Mouse (Mus musculus) cerebellum, postnatal 36 days (tissue): ENCODE results near the gene Gm47841.

Experiments
- DNase-seq, 2 experiments: peaks; one replicate each; pipeline ENCODE4 v3.0.0; 2021 to 2022; ENCODE audit warnings: mixed read lengths in 2 of 2

The Gm47841 gene

DNA sequence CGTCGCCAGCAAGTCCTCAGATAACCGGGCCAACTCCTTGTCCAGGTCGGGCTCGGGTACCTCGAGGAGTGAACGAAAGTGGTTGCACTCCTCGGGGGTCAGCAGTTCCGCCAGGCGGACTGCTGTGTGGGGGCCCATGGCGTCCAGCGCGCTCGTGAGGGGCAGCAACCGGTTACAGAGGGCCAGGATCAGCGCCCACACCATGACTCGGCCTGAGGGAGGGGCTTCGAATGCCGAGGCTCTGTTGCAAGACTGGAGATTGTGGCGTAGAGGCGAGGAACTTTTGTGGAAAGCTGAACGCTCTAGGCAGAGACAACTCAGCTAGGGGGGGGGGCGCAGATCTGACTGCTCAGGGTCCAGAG, at the start of gene Gm47841:
Gene Gm47841 (minus strand): TSS at position 204 of the 362 bp plus-strand sequence.
- DNase-seq = no peak

GRCm38 (mm10) chr15:101095392-101095791, 48.2 kb upstream of the Gm47841 start:
- no peak for DNase-seq

- no peak for DNase-seq
These were observed 47.8 kb upstream of the Gm47841 start for GRCm38 (mm10) chr15:101094979-101095378.

DNA sequence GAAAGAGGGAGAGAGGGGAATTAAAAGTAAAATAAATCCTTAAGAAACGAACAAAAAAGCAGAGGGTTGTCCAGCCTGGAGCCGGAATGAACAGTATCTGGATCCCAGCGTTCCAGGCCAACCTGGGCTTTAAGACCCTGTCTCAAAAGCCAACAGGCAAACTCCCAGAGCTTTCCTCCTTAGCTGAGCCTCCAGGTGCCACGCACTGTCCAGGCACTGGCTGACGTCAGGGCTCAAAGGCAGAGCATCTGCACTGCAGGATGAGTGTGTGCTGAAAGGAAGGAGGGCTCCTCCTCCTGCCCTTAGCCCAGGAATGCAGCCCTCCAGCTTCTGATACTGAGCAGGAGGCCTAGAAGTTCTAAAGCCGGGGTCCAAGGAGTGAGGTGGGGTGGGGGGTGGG, 46.8 kb upstream of the Gm47841 start:
- DNase-seq = no peak

DNA sequence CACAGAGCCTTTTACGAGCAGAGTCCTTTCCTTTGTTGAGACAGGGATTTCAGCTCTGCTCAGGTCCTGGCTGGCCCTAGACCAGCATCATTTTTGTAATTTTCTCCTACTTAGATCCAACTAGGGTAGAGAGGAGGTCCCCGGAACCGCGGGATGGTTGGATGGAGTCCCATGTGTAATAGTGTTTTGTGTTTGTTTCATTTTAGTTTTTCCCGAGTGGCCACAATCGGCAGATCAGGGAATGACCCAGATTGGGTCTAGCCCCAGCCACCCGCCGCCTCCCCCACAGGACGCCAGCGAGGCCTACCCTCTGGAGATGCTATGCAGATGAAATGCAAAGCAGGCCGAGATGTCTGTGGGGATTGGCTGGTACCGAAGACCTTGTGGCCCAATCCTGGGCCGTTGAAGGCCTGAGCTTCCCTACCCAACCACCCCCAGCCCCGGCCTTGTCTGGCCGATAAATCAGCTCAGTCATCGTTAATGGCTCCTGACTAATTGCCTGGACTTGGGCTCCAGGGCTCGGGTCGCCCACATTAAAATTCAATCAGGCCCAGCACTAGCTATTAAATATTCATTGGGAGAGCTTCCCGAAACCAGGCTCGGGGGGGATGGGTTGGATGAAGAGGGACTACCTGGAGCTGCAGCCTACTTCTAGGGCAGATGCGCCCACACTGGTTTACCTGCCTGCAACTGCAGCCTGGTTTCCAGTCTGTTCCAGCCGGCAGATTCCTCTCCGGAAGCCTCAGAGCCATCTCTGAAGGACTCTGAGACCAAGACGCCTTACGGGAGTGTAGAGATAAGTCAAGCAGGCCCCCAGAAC, 45.8 kb upstream of the Gm47841 start:
- DNase-seq = peak in 1 of 2 experiments; percentile 24

DNA sequence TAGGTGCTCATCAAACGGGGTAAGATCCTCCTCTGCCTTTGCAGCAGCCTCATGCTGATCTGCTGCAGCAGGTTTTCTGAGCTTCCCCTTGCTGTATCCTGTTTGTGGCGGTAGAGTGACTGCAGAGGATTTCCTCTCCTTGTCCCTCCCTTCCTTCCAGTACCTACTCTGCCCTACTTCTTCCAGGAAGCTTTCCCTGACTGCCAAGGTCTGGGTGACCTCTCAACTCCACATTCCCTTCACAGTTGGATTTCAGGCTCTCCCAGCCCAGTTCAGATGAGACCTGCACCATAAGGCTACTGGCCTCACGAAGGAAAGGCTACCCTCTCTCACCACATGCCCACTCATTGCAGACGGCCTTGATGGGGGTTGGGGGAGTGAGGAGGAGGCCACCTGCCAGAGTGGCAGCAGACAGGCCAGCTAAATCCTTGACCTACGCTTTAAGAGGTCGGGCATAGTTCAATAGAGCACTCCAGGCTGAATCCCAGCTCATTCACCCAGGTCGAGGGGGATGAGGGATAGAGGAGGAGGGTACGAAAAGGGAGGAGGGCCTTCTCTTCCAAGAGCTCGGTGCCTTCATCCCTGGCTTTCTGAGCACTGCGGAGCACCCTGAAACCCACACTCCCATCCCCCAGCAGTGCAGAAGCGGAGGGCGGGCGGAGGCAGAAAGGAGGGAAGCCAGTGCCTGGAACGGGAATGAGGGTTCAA, 45.1 kb upstream of the Gm47841 start:
- DNase-seq = no peak

DNA sequence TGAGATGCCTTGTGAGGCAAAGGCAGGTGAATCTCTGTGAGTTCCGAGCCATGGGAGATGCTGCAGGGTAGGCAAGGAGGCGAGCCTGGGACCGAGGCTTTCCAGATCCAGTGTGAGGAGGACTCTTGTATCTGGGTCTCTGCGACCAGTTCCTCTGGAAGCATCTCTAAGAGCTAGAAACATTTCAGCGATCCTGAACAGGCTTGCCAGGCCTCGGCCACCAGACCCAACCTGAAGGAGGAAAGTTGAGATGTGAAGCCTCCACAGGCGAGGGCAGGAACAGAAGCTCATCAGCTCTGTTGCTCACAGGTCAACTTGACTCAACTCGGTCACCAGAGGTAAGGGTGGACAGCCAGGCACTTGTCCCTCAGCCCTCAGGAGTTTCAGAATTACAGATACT, 44.4 kb upstream of the Gm47841 start:
- DNase-seq = no peak

GRCm38 (mm10) chr15:101088291-101088690, 41.1 kb upstream of the Gm47841 start:
- DNase-seq = no peak

DNA sequence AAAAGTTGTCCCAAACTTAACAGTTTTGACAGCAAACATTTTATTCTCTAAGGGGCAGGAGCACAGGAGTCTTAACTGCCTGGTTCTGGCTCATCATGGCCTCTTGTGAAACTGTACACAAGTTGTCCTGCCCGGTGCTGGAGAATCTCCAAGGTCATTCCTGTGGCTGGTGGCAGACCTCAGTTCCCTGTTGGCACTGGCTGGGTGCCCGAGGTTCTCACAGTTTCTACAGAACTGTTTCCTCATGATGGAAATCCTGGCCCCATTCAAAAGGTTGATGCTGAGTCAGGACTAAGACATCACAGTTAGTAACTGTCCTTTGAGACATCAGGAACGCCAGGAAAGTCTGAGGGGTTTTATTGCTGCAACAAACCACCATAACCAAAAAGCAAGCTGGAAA, 39.8 kb upstream of the Gm47841 start:
- no peak for DNase-seq

GRCm38 (mm10) chr15:101086451-101086850, 39.3 kb upstream of the Gm47841 start:
- DNase-seq = no peak

GRCm38 (mm10) chr15:101084499-101084898, 37.3 kb upstream of the Gm47841 start:
- DNase-seq = no peak

GRCm38 (mm10) chr15:101082236-101082635, 35.0 kb upstream of the Gm47841 start:
- no peak for DNase-seq

- no peak for DNase-seq
These were observed 33.9 kb upstream of the Gm47841 start for GRCm38 (mm10) chr15:101081035-101081548.

DNA sequence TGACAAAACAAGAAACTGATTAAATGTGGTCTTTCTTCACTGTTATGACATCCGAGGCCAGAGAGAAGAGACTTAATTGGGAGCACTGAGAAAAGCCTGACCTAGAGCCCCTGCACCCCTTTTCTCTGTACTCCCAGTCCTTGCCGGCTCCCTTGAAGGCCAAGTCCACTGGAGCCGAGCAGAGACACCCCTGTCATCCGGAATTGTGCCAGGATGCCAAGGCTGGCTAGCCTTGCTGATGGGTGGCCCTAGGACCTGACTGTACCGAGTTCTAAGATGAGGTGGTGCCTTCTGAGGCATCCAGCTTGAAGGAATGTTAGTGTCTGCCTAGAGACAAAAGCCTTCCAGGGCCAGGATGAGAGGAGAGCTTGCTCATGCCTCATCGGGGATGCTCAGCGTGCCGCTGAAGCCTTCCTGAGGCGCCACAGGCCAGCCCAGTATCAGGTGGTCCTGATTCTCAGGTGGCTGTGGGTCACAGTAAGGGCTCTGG, 32.9 kb upstream of the Gm47841 start:
- no peak for DNase-seq

- peak; percentile 38 to 50 for DNase-seq
These were observed 31.5 kb upstream of the Gm47841 start for GRCm38 (mm10) chr15:101078731-101079156.

DNA sequence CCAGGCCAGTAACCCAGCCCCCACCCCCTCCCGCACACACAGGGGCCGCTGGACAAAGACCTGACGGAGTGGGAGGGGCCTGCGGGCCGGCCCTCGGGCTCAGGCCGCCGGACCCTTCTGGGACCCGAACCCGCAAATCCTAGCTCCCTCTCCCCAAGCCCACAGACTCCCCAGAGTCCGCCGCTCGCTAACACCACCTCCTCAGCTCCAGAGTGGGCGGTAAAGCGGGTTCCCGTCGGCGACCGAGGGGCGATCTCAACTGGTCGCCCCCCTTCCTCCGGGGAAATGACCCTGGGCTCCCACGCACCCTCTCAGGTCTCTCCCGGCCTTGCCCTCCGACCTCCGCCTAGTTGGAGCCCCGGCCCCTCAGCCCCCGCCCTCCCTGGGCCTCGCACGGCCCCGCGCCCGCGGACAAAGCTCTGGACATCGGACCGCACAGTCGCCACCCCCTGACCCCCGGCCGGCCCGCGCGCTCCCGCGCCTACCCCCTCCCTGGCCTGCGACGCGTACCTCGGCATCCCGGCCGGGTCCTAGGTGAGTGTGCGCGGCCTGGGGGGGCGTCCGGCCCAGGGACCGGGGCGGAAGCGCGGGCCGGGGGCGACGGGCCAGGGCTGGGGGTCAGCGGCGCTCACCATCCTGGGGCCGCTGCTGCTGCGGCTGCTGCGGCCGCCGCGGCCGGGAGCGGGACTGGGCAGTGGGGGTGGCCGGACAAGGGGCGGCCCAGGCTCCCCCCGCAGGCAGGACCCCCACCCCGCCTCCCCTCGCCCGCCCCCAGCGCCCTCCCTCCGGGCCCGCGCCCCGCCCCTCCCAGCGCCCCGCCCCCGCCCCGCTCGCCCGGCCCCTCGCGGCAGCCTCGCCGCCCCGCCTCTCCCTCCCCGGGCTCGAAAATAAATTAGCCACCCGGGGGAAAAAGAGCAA, 30.9 kb upstream of the Gm47841 start, which contains the start of gene Fignl2:
Gene Fignl2 (minus strand): TSS at position 755 of the 918 bp plus-strand sequence.
- no peak for DNase-seq

DNA sequence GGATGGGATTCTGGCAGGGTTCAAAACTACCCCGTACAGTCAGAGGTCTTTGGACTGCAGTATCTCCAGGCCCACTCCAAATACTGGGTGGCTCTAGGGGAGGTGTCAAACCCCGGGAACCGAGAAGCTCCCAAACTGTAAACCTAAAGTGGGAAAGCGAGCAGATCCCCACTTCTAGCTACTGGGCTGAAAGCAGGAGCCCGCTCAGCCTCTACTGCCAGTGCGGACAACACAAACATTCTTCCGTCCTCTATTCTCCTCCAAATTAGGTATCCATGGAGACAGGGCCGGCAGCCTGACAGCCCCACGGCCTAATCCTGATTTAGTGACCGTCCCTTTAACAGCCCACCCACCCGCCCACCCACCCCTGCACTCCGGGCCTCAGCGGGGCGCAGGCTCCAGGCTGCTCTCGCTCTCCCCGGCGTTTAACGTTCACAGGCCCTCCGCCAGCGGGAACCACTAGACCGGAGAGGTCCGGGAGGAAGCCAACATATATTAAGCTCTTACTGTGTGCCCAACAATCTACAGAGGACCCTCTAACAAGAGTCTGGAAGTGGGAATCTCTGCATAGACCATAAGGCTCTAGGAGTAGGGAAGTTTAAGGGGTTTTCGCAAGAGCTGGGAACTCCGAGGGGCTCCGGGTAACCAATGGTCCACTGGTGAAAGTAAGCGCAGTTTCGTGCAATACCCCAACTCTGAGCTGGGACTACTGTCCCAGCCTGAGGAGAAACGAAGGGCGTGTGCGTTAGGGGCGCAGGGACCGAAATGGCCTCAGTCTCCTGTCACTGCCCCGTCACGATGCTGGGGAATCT, 30.0 kb upstream of the Gm47841 start:
- DNase-seq = no peak

GRCm38 (mm10) chr15:101076071-101077000, 29.1 kb upstream of the Gm47841 start:
- DNase-seq = no peak

- no peak for DNase-seq
These were observed 28.5 kb upstream of the Gm47841 start for GRCm38 (mm10) chr15:101075656-101076055.

DNA sequence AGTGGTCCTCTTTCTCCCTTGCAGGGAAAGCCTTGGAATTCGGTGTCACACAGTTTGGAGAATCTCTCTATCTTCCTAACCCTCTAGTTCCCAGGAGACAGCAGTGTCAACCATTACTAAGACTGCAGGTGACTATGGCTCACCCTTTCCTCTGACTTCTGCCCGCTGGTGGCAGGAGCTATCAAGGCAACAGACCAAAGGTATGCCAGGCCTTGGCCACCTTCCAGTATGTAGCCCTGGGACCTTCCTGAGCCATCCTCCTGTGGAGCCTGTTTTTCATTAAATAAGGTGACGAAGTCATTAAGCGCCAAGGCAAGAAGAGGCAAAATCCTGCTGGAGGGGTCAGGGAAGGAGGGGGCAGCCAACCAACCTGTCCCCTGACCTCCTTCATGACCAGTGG, 28.0 kb upstream of the Gm47841 start:
- no peak for DNase-seq

- DNase-seq = no peak
These were observed 26.9 kb upstream of the Gm47841 start for GRCm38 (mm10) chr15:101074067-101074466.
